Mouse (Mus musculus) brain, embryonic 14.5 days (tissue): ENCODE results near the gene Terb1.

ENCODE experiments used
- CTCF ChIP-seq: fragments of 200-500 bp; IDR thresholded peaks from 2 replicates; pipeline ENCODE4 v1.5.1; 2012; ENCODE audit warnings: inconsistent platforms, mild to moderate bottlenecking, moderate library complexity, borderline replicate concordance; ENCODE audit not compliant: insufficient read depth, insufficient read length; ENCODE audit errors: extremely low read depth
- POLR2A ChIP-seq: fragments of 200-500 bp; IDR thresholded peaks from 2 replicates; pipeline ENCODE4 v1.6.1; 2012; ENCODE audit warnings: mild to moderate bottlenecking, inconsistent platforms, borderline replicate concordance; ENCODE audit not compliant: poor library complexity, insufficient read depth, insufficient read length, severe bottlenecking; ENCODE audit errors: extremely low read depth

DNA sequence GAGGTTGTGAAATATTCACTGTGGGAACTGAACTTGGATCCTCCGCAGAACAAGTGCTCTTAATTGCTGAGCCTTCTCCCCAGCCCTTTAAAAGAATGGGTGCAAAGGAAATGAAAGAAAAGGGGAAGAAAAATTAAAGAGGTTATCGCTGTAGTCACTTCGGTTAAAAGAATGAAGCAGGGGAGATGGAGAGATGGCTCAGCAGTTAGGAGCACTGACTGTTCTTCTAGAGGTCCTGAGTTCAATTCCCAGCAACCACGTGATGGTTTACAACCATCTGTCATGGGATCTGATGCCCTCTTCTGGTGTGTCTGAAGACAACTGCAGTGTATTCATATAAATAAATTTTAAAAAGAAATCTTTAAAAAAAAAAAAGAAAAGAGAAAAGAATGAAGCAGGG, 26.3 kb upstream of the Terb1 start:
- TF ChIP-seq CTCF: no peak
- TF ChIP-seq POLR2A: no peak
